Mouse (Mus musculus): Measurements from ENCODE around the gene Gas2l1.

The Gas2l1 gene

GRCm38 (mm10) chr11:5037146-5037854 is 27.8 kb downstream of the Gas2l1 start:
- ChIA-PET POLR2A (interaction anchor here in 3 of 4 experiments (0.5 to 12.5 kb wide), 5 partner anchors 11 to 171 kb away, joined by 3 to 127 read pairs (median 3); partner anchors contain the start of genes Gas2l1 (in 1 of the 3) and Rasl10a (in 1 of the 3)), CTCF (interaction anchor here in 1 of 4 experiments (0.6 kb wide), 1 partner anchor 64 kb away, joined by 4 read pairs; no protein-coding TSS in a partner anchor)

DNA sequence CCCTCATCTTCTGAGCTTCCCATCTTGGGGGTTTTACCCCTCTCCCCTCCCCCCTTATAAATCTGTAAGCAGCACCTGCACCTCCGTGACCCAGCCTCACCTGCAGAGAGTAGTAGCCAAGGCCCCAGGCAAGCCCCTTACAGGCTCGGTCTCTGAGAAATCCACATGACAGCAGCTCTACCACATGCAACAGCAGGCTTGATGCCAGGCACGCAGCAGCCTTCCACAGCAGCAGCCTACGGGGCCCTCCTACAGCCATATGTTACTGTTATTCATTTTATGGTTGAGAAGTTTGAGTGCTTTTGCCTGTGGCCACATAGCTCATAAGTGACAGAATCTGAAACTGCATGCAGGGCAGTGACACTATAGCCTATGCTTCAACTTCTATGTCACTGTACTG is 29.7 kb downstream of the Gas2l1 start:
- ChIA-PET POLR2A (interaction anchor here in 2 of 4 experiments (0.8 to 1.4 kb wide), 3 partner anchors 11 to 23 kb away, joined by 3 to 7 read pairs (median 3); partner anchors contain the start of gene Rasl10a (in 1 of the 2)), CTCF (no interaction called here)

DNA sequence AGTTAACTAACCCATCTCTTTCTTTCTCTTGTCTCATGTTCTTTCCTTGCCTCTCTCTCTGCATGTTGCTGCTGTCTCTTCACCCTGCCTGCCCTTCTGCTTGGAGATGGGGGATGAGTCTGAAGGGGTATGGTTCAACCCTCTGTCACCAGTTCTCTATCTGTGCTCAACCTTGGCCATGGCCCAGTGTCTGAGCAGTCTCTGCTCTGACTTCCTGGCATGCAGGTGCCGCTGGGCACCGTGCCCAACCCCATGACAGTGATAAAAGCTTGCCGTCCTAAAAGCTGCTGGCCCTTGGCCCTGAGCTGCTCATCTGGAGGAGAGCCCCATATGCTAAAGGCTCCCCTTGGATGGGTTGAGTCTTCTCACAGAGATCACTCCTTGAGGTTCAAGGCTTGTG is 32.0 kb downstream of the Gas2l1 start:
- ChIA-PET CTCF (interaction anchor here in 2 of 4 experiments (0.6 to 1.3 kb wide), 2 partner anchors 18 to 105 kb away, joined by 3 read pairs; no protein-coding TSS in a partner anchor), POLR2A (interaction anchor here in 2 of 4 experiments (1.0 to 1.4 kb wide), 3 partner anchors 28 to 67 kb away, joined by 3 read pairs; no protein-coding TSS in a partner anchor)

DNA sequence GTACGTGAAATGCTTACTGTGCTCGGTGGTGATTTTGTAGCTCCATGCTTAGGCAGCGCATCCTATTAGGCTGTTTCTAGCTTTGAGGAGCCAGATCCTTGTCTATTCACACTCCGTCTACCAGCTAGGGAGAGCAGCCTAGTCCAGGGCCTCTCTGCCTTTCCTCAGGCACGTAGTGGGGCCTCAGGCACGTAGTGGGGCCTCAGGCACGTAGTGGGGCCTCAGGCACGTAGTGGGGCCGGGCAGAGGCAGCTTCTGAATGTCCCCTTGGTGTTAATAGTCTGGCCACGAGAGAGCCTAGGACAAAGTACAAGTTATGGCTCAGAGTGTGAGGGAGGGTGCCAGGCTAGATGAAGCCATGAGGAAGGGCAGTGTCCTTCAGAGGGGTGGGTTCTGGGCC is 32.4 kb downstream of the Gas2l1 start:
- POLR2A ChIA-PET, result interaction anchor here in 2 of 4 experiments (0.5 to 1.4 kb wide), 6 partner anchors 29 to 67 kb away, joined by 3 read pairs; partner anchors contain the start of gene Gas2l1 (in 1 of the 2)

DNA sequence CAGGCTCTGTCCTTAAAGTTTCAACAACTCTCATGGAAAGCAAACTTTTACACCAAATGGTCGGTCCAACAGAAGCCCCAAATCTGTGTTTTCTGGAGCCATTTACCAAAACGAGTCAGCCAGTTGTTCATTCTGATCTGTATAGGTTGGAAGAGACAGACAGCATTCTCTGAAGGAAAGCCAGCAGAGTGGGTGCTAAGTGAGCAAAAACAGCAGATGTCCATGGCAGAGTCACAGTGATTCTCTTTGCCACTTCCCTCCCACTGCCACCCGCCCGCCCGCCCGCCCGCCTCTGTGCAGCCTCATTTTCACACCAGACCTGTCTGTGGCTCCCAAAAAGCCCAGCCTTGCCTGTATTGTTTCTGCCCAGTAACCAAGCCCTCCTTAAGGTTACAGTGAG is 36.9 kb downstream of the Gas2l1 start:
- POLR2A ChIA-PET, result interaction anchor here in 1 of 4 experiments (0.6 kb wide), 1 partner anchor 574 kb away, joined by 3 read pairs; no protein-coding TSS in a partner anchor

More for the DNA sequence above, 32.4 kb downstream of the Gas2l1 start:
- CTCF ChIA-PET, result interaction anchor here in 2 of 4 experiments (0.6 to 1.3 kb wide), 2 partner anchors 17 to 105 kb away, joined by 3 read pairs; no protein-coding TSS in a partner anchor

DNA sequence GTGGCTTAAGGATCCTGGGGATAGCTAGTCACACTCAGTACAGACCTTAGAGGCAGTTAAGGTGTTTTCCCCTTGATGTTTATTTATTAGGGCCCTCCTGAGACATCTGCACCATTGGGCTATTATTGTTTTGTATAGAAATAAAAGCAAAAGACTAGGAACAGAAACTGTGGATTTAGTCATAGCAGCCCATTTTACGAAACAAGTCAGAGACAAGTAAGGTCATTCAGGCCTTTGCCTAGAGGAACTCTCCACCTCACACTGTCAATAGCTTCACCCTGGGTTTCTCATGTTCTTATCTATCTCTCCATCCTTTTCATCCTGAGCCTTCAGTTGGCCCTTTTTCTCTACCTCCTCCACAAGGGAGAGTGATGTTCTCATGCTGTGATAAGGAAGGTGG is 40.0 kb downstream of the Gas2l1 start:
- ChIA-PET POLR2A (interaction anchor here (0.7 to 1.4 kb wide), 8 partner anchors 9 to 142 kb away, joined by 3 to 5 read pairs (median 3); partner anchors contain the start of genes Ewsr1 (in 1 of the 4), Gas2l1 (in 1 of the 4) and Rhbdd3 (in 1 of the 4)), CTCF (interaction anchor here in 1 of 4 experiments (1.4 kb wide), 1 partner anchor 36 kb away, joined by 4 read pairs; no protein-coding TSS in a partner anchor)

More for the DNA sequence above, 36.9 kb downstream of the Gas2l1 start:
- CTCF ChIA-PET, result interaction anchor here in 1 of 4 experiments (0.6 kb wide), 1 partner anchor 35 kb away, joined by 3 read pairs; no protein-coding TSS in a partner anchor

- POLR2A ChIA-PET, result interaction anchor here in 1 of 4 experiments (1.0 kb wide), 1 partner anchor 29 kb away, joined by 4 read pairs; no protein-coding TSS in a partner anchor
- CTCF ChIA-PET, result interaction anchor here in 1 of 4 experiments (0.7 kb wide), 1 partner anchor 9 kb away, joined by 3 read pairs; no protein-coding TSS in a partner anchor
These were observed 47.6 kb downstream of the Gas2l1 start for GRCm38 (mm10) chr11:5017506-5017905.

GRCm38 (mm10) chr11:5016286-5016685 is 48.8 kb downstream of the Gas2l1 start:
- POLR2A ChIA-PET, result interaction anchor here in 1 of 4 experiments (0.8 kb wide), 1 partner anchor 9 kb away, joined by 5 read pairs; no protein-coding TSS in a partner anchor
- CTCF ChIA-PET, result interaction anchor here in 1 of 4 experiments (0.6 to 1.2 kb wide), 2 partner anchors 17 to 43 kb away, joined by 3 read pairs; no protein-coding TSS in a partner anchor

DNA sequence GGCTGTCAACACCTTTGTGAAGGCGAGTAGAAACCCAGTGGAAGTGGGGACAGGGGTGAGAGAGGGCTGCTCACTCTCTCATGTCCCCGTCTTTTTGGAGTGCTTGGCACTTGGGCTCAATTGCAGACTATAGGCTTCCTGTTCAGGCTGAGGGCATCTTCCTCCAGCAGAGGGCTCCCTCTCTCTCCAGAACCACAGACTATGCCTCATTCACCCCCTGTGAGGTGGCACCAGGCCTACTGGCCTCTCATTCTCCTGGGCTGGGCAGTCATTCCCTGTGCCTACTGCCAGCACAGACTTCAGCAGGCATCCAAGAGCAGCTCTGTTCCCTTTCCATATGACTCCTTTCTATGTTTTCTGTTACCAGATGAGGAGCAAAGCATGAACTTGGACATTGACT is 49.4 kb downstream of the Gas2l1 start:
- POLR2A ChIA-PET, result interaction anchor here in 1 of 4 experiments (0.8 to 1.6 kb wide), 4 partner anchors 10 to 84 kb away, joined by 3 to 5 read pairs (median 4); no protein-coding TSS in a partner anchor
- CTCF ChIA-PET, result interaction anchor here in 3 of 4 experiments (0.6 to 2.1 kb wide), 5 partner anchors 17 to 50 kb away, joined by 3 to 4 read pairs (median 3); partner anchors contain the start of gene Gas2l1 (in 1 of the 3)

DNA sequence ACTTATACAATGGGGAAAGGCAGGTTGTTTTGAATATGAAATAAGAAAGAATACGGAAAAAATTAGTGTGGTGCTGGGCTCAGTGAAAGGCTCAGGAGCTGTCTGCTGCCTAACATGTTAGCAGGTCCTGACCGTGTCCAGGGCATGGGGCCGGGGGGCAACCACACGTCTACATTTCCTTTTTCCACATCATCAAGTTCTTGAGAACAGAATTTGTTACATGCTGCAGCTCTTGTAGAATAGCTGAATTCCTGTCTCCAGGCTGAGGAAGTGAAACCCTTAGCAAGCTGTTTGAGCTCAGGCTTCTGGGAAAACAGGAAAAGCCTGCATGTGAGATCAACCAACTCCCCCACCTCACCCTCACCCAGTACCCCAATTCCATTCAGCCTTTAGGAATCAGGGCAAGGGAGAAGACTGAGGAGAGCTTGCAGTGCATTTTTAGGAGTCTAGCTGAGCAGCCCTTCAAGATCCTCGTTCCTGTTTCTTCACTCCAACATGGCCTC is 52.9 kb downstream of the Gas2l1 start:
- POLR2A ChIA-PET, result interaction anchor here in 2 of 4 experiments (0.9 to 1.6 kb wide), 6 partner anchors 13 to 87 kb away, joined by 3 to 8 read pairs (median 4); partner anchors contain the start of genes Ewsr1 (in 2 of the 2), Rhbdd3 (in 2 of the 2), Gas2l1 (in 1 of the 2) and Nefh (in 1 of the 2)
- CTCF ChIA-PET, result interaction anchor here in 3 of 4 experiments (0.6 to 1.2 kb wide), 6 partner anchors 14 to 96 kb away, joined by 3 to 4 read pairs (median 4); partner anchors contain the start of gene Gas2l1 (in 1 of the 3)

- POLR2A ChIA-PET, result interaction anchor here in 1 of 4 experiments (1.0 to 1.6 kb wide), 2 partner anchors 13 to 88 kb away, joined by 3 to 4 read pairs; partner anchors contain the start of genes Ewsr1 and Rhbdd3
- CTCF ChIA-PET, result no interaction called here
These were observed 53.6 kb downstream of the Gas2l1 start for GRCm38 (mm10) chr11:5011480-5011879.

DNA sequence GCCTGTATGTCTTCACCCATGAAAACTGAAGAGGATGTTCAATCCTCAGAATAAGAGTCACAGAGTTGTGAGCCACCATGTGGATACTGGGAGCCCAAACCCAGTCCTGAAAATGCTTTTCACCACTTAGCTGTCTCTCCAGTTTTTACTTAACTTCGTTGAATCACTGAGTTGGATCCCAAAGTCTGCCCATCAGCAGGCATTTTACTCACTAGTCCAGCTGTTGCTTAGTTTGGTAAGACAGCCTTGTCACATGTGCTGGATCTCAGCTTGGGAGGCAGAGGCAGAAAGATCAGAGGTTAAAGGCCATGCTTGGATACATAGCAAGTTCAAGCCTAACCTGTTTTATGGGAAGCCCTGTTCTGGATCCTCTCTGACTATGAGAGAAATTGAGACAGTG is 54.9 kb downstream of the Gas2l1 start:
- POLR2A ChIA-PET, result interaction anchor here in 1 of 4 experiments (0.5 kb wide), 1 partner anchor 1680 kb away, joined by 3 read pairs; the partner anchor contains the start of gene Pik3ip1
- CTCF ChIA-PET, result interaction anchor here in 1 of 4 experiments (1.5 kb wide), 1 partner anchor 127 kb away, joined by 3 read pairs; no protein-coding TSS in a partner anchor

- POLR2A ChIA-PET, result interaction anchor here in 2 of 4 experiments (0.5 to 1.0 kb wide), 3 partner anchors 91 to 1679 kb away, joined by 3 to 4 read pairs (median 3); partner anchors contain the start of gene Pik3ip1 (in 1 of the 2)
- CTCF ChIA-PET, result interaction anchor here in 1 of 4 experiments (1.5 kb wide), 1 partner anchor 126 kb away, joined by 3 read pairs; no protein-coding TSS in a partner anchor
These were observed 55.6 kb downstream of the Gas2l1 start for GRCm38 (mm10) chr11:5009354-5010074.

DNA sequence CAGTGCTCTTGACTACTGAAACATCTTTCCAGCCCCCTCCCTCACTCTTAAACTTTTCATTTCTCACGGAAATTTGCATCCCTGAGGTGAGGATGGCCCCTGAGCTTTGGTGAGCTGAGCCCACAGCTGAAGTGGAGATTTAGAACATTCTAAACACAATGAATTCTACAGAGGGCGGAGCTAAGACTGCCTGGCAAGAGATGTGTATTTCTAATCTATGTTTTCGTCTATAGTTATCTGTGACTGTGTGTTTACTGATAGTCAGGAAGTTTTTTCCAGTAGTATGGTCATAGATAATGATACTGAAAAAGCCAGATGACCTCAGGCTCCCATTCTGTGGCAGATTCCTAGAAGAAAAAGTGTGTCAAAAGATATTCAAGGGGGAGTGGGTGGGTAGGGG is 56.3 kb downstream of the Gas2l1 start:
- CTCF ChIA-PET, result no interaction called here
- POLR2A ChIA-PET, result interaction anchor here in 1 of 4 experiments (1.0 kb wide), 1 partner anchor 91 kb away, joined by 3 read pairs; no protein-coding TSS in a partner anchor

GRCm38 (mm10) chr11:5007186-5007585 is 57.9 kb downstream of the Gas2l1 start:
- CTCF ChIA-PET, result interaction anchor here in 3 of 4 experiments (0.5 to 1.2 kb wide), 4 partner anchors 9 to 40 kb away, joined by 3 to 4 read pairs (median 4); no protein-coding TSS in a partner anchor
- POLR2A ChIA-PET, result interaction anchor here in 1 of 4 experiments (0.9 to 1.2 kb wide), 2 partner anchors 16 to 108 kb away, joined by 3 read pairs; no protein-coding TSS in a partner anchor

DNA sequence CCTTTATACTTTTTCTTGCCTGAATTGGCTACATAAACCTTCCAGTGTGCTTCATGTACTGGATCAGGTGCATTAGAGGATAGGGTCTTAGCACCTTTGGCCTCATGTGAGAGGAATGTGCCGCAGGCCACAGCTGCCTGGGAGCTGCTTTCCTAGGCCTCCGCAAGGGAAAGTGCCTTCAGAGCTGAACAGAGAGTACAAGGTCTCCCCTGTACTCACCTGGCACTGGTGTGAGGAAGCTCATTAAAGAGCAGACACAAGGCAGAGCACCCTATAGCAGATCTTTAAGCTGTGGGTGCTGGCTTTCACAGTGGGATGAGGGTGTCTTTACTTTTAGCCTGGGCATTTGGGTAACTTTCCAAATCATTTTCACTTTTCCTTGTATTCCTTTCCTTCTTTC is 59.6 kb downstream of the Gas2l1 start:
- POLR2A ChIA-PET, result interaction anchor here in 2 of 4 experiments (0.7 to 1.4 kb wide), 5 partner anchors 9 to 94 kb away, joined by 3 to 4 read pairs (median 3); no protein-coding TSS in a partner anchor
- CTCF ChIA-PET, result interaction anchor here in 3 of 4 experiments (0.5 to 1.2 kb wide), 4 partner anchors 9 to 106 kb away, joined by 3 read pairs; no protein-coding TSS in a partner anchor
